Mouse (Mus musculus) limb, embryonic 12.5 days (tissue): Measurements from ENCODE around the gene Tead1. TPM values are rescaled to one million over a fixed set of nuclear protein-coding genes. Genes with fewer than 3 reads are reported as not detected.
A peak's percentile ranks its signal among the peaks of the same experiment; 100 is the strongest.

Experiments used
- ATAC-seq: fragments of 200-750 bp; cut with Nextera tagmentation; 2 replicates; pipeline ENCODE4 v1.8.0; 2017; ENCODE audit warnings: low read depth, moderate TSS enrichment; ENCODE audit not compliant: insufficient number of reproducible peaks, insufficient read depth, low FRiP score, low TSS enrichment
- H3K27ac ChIP-seq: fragments of 300-500 bp; sonication (generic); 2 replicates; pipeline ENCODE4 v1.5.1; 2016; ENCODE audit warnings: mild to moderate bottlenecking, moderate library complexity
- H3K27me3 ChIP-seq: fragments of 300-500 bp; sonication (generic); 2 replicates; pipeline ENCODE4 v1.6.1; 2016; ENCODE audit warnings: mild to moderate bottlenecking, moderate library complexity
- H3K36me3 ChIP-seq: fragments of 300-500 bp; sonication (generic); 2 replicates; pipeline ENCODE4 v1.6.1; 2016; ENCODE audit warnings: mild to moderate bottlenecking, moderate library complexity
- H3K4me1 ChIP-seq: fragments of 300-500 bp; sonication (generic); replicated peaks from 2 replicates; pipeline ENCODE4 v1.6.1; 2016
- H3K4me2 ChIP-seq: fragments of 300-500 bp; sonication (generic); 2 replicates; pipeline ENCODE4 v1.6.1; 2016; ENCODE audit warnings: mild to moderate bottlenecking, moderate library complexity
- H3K4me3 ChIP-seq: fragments of 300-500 bp; sonication (generic); replicated peaks from 2 replicates; pipeline ENCODE4 v1.5.1; 2016; ENCODE audit warnings: mild to moderate bottlenecking
- H3K9ac ChIP-seq: fragments of 300-500 bp; sonication (generic); replicated peaks from 2 replicates; pipeline ENCODE4 v1.6.1; 2016; ENCODE audit warnings: mild to moderate bottlenecking, moderate library complexity
- H3K9me3 ChIP-seq: fragments of 300-500 bp; sonication (generic); 2 replicates; pipeline ENCODE4 v1.6.1; 2016; ENCODE audit warnings: mild to moderate bottlenecking, moderate library complexity
- WGBS: fragments of 180-500 bp; shearing (Covaris S2); methylation state at CpG from one replicate; pipeline ENCODE4 v1.1.7; 2016; 5-methylcytosine and 5-hydroxymethylcytosine counted together
- polyA plus RNA-seq: library from polyadenylated mRNA; unstranded; fragments of >200 nt; fragmentation: Nextera tagmentation; extraction: Ambion mirVana; gene quantifications from 2 replicates; pipeline ENCODE4 v1.2.1, GENCODE M21; 2016

Gene Tead1
- polyA plus RNA-seq, 1 experiment from 2014 or later = 43.6 TPM

DNA sequence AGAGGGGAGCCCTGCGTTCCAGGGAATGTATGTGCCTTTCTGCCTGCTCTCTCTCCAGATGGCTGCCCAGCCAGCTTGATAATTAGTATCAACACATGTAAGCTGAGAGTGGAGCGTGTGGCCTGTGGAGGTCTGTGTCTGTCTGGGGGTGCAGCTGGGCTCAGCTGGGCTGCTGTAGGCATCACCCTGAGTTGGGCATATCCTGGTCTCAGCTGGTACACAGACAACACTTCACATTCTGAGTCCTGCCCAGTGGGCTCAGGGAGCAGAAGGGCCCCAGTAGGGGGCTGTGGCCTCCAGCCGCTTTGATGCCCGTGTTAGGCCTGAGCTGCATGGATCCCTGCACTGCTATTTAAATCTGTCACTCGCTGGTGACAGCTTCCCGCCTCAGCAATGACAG, 100.5 kb downstream of the Tead1 start:
- peaks cover 48% of the 10 kb centered on the region for H3K4me1 ChIP-seq
- 17% methylated on average over 6 of the region's 6 CpGs for WGBS

DNA sequence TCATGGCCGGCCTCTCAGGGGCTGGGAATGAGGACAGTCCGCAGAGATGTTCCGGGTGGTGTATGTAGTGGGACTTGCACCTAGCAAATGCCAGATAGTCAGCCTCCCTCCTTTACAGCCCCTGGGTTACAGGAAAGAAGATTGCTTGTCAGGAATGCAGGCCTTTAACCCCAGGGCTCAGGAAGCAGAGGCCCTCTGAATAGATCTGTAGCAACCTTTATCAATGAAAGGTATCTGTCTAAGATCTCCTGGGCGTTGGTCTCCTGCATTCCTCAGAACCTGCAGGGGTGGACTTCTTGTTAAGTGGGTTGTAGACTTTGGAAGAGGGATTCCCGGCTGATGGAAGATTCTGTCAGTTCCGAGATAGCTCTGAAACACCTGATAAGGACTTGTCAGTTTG, 101.8 kb downstream of the Tead1 start:
- H3K4me1 ChIP-seq = peaks cover 46% of the 10 kb centered on the region
- 77% methylated on average over 6 of the region's 6 CpGs for WGBS

More for the DNA sequence above, 100.5 kb downstream of the Tead1 start:
- no peak overlapping the region; the same call in 1 of the 2 replicates for H3K9ac ChIP-seq
- no peaks in the 10 kb centered on the region for H3K9me3 ChIP-seq
- H3K27ac ChIP-seq = peak overlapping the region; percentile 24; the same call in 1 of the 2 replicates
- H3K4me2 ChIP-seq = no peak overlapping the region
- ATAC-seq = peak; percentile 64; the same call in 1 of the 2 replicates
- H3K4me3 ChIP-seq = no peak overlapping the region
- no peaks in the 10 kb centered on the region; the same call in 1 of the 2 replicates for H3K36me3 ChIP-seq
- H3K27me3 ChIP-seq = no peaks in the 10 kb centered on the region

DNA sequence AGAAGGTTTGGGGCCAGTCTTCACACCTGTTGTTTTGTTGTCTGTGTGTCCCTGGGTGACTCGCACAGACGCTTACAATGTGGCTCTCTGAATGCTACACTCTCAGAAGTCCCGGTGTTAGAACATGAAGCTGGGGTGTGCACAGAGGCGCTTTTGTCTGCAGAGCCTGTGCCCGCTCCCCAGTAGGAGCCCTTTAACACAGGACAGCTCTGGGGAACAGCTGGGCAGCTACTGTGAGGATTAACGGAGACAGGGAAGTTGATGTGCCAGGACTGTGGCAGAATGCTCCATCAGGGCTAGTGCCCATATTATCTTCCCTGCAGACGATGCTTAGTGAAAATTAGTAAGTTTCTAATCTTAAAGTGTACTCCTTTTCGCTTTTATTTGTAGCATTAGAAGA, 102.9 kb downstream of the Tead1 start:
- Histone ChIP-seq H3K9ac (no peak overlapping the region), H3K36me3 (no peaks in the 10 kb centered on the region; the same call in 1 of the 2 replicates), H3K4me3 (no peak overlapping the region), H3K27me3 (no peaks in the 10 kb centered on the region), H3K4me1 (peaks cover 46% of the 10 kb centered on the region), H3K27ac (no peak overlapping the region; the same call in 1 of the 2 replicates), H3K9me3 (no peaks in the 10 kb centered on the region), H3K4me2 (no peak overlapping the region)
- WGBS = 71% methylated on average over 8 of the region's 8 CpGs
- ATAC-seq = no peak

More for the DNA sequence above, 101.8 kb downstream of the Tead1 start:
- Histone ChIP-seq H3K9ac (no peak overlapping the region), H3K27ac (no peak overlapping the region), H3K27me3 (no peaks in the 10 kb centered on the region), H3K9me3 (no peaks in the 10 kb centered on the region), H3K4me2 (no peak overlapping the region), H3K36me3 (no peaks in the 10 kb centered on the region; the same call in 1 of the 2 replicates), H3K4me3 (no peak overlapping the region)
- no peak for ATAC-seq

DNA sequence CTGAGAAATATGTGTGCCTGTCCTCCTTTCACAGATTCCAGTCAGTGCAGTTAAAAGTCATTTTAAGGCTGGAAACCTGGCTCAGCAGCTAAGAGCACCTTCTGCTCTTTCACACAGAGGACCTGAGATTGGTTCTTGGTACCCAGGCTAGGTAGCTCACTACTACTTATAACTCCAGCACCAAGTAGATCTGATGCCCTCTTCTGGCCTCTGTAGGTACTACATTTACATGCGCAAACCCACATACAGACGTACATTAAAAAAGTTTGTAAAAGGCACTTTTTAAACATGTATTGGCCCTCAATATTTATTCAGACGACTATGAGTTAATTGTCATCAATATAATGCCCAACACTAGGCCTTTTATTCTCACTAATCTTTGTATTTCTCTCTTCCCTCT, 105.2 kb downstream of the Tead1 start:
- Histone ChIP-seq H3K27me3 (no peaks in the 10 kb centered on the region), H3K36me3 (no peaks in the 10 kb centered on the region; the same call in 1 of the 2 replicates), H3K4me1 (peaks cover 55% of the 10 kb centered on the region), H3K4me2 (no peak overlapping the region), H3K9ac (no peak overlapping the region), H3K4me3 (no peak overlapping the region), H3K27ac (no peak overlapping the region), H3K9me3 (no peaks in the 10 kb centered on the region)
- no peak for ATAC-seq
- 89% methylated on average over 3 of the region's 3 CpGs for WGBS

DNA sequence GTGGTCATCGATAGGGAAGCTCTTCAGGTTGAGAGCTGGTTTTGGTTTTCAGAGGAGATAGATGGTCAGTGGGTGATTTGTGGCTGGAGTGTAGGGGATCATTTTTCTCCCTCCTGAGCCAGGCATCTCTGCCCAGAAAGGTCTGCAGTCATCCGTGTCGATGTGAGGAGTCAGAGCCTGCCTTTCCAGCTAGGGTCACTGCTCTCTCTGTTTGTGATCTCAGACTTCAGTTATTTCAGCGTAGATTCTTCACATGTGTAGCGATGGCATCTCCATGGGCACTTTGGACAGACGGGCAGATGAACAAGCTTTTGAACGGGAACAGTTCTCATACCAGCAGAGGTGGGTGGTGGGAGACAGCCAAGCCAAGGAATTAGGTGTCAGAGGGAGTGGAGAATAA, 106.2 kb downstream of the Tead1 start:
- H3K9ac ChIP-seq = no peak overlapping the region
- ATAC-seq = no peak
- H3K4me2 ChIP-seq = no peak overlapping the region
- no peaks in the 10 kb centered on the region for H3K27me3 ChIP-seq
- H3K4me1 ChIP-seq = peaks cover 55% of the 10 kb centered on the region
- 77% methylated on average over 7 of the region's 7 CpGs for WGBS
- no peak overlapping the region for H3K27ac ChIP-seq
- no peaks in the 10 kb centered on the region; the same call in 1 of the 2 replicates for H3K36me3 ChIP-seq
- H3K9me3 ChIP-seq = no peaks in the 10 kb centered on the region
- no peak overlapping the region for H3K4me3 ChIP-seq

DNA sequence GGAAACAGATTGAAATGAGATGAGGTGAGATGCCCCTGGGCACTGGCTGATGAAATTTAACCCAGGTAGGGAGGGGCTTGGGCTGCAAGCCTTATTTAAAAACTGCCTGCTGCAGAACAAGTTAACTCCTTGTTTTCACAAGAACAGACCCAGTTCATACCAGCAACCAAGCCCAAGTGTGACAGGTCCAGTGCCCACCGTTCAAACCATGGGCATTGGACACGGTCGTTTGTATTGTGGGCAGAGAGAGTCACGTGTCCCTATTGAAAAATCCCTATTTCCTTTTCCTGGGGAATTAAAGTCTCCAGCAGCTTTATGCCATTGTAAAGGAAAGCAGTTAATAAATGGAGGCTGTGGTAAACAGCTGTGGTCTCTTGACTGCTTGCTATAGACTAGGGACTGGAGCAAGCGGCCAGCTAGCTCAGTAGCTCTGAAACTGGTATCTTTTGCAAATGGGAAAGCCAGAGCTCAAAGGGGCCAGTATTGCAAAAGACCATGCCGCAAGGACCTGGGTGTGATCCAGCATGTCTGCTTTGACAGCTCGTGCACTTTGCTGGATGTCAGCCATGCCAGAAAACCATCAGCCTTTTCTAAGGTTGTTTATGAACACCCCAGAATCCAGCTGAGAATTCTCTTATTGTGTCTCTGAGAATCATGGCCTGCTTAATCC, 107.6 kb downstream of the Tead1 start:
- H3K27me3 ChIP-seq = no peaks in the 10 kb centered on the region
- 0 out of 2 replicates have a peak, but pooled peaks have one; percentile 32 for ATAC-seq
- H3K27ac ChIP-seq = peak overlapping the region; percentile 73
- no peaks in the 10 kb centered on the region for H3K9me3 ChIP-seq
- H3K9ac ChIP-seq = no peak overlapping the region
- H3K4me3 ChIP-seq = no peak overlapping the region
- peaks cover 58% of the 10 kb centered on the region for H3K4me1 ChIP-seq
- H3K4me2 ChIP-seq = peak overlapping the region; percentile 35
- 24% methylated on average over 7 of the region's 7 CpGs for WGBS
- no peaks in the 10 kb centered on the region; the same call in 1 of the 2 replicates for H3K36me3 ChIP-seq

DNA sequence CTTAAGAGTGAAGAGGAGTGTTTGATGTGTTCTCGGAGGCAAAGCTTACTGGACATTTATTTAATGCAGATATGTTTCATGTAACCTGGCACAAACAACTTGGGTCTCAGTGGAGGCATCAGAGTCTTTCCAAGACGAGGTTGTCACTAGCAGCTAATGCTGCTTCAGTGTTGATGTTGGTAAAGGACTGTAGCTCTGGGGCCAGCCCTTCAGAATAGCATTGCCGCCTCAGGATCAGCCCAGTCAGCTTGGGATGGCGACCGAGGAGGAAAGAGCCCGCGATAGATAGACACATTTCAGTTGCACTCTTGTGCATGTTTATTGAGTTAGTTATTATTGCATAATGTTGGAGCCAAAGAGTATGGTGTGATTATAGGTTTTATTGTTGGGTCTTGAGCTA, 108.2 kb downstream of the Tead1 start:
- Histone ChIP-seq H3K4me2 (peak overlapping the region; percentile 35; the same call in 1 of the 2 replicates), H3K9ac (no peak overlapping the region), H3K27ac (peak overlapping the region; percentile 73; the same call in 1 of the 2 replicates), H3K4me3 (no peak overlapping the region), H3K9me3 (no peaks in the 10 kb centered on the region), H3K4me1 (peaks cover 59% of the 10 kb centered on the region), H3K27me3 (no peaks in the 10 kb centered on the region), H3K36me3 (no peaks in the 10 kb centered on the region; the same call in 1 of the 2 replicates)
- no peak for ATAC-seq
- 64% methylated on average over 7 of the region's 7 CpGs for WGBS

DNA sequence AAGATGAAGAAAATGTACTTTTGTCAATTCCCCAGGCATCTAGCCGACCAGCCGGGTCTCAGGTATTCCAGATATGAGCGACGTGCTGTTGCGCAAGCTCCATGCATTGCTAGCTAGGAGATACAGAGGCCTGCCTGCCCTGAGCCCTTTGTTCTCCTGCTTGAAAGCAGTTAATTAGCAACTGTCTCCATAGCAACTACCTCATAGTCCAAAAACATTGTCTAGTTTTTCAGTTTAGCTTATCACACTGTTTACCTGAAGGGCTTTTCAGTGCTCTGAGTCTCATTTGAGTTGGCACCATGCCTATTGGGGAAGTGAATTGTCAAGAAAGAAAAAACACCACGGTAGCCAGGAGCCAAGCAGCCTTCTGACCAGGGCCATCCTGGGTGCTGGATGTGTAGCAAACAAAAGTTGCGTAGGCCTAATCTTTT, 109.2 kb downstream of the Tead1 start:
- Histone ChIP-seq H3K36me3 (no peaks in the 10 kb centered on the region; the same call in 1 of the 2 replicates), H3K4me2 (no peak overlapping the region), H3K9ac (no peak overlapping the region), H3K27ac (peak overlapping the region; percentile 75), H3K9me3 (no peaks in the 10 kb centered on the region), H3K4me3 (no peak overlapping the region), H3K27me3 (no peaks in the 10 kb centered on the region), H3K4me1 (peaks cover 69% of the 10 kb centered on the region)
- WGBS = 46% methylated on average over 7 of the region's 7 CpGs
- no peak for ATAC-seq

DNA sequence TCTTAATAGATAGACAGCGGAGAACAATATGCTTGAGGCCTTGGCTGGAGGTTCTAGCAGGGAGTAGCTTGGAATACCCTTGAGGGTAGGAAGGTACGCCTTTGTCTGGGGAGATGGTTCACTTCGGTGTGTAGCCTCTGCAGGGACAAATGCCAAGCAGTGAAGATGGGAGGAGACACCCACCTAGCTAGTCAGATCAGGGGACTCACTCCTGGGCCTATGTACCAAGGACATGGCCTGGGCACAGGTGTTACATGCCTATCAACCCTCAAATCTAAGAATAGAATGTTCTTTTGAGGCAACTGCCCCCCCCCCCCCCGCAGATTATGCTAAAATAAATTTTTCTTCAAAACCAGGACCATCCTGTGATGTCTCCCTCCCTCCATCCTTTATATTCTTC, 110.6 kb downstream of the Tead1 start:
- Histone ChIP-seq H3K27ac (peak overlapping the region; percentile 13), H3K4me2 (no peak overlapping the region), H3K4me1 (peaks cover 83% of the 10 kb centered on the region), H3K9ac (no peak overlapping the region), H3K9me3 (no peaks in the 10 kb centered on the region), H3K36me3 (no peaks in the 10 kb centered on the region), H3K4me3 (no peak overlapping the region), H3K27me3 (no peaks in the 10 kb centered on the region; the same call in 1 of the 2 replicates)
- 82% methylated on average over 4 of the region's 4 CpGs for WGBS
- ATAC-seq = no peak

DNA sequence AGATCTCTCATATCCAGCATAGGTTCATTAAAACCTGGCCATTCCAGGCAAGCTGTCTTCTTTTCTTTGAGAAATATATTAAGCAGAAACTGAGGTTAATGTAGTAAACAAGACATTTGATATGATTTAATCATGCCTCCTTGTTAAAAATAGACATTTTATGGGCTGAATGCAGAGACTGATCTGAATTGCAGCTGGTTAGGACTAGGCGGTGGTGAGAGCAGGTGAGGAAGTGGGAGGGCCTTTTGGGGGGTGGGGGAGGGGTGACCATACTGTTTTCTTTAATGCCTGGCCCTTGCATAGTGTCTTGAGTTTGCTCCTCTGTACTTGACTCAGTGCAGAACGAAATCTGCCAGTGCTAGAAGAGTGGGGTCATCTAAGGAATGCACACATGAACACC, 111.2 kb downstream of the Tead1 start:
- WGBS = 22% methylated on average over 2 of the region's 2 CpGs
- H3K27me3 ChIP-seq = no peaks in the 10 kb centered on the region; the same call in 1 of the 2 replicates

DNA sequence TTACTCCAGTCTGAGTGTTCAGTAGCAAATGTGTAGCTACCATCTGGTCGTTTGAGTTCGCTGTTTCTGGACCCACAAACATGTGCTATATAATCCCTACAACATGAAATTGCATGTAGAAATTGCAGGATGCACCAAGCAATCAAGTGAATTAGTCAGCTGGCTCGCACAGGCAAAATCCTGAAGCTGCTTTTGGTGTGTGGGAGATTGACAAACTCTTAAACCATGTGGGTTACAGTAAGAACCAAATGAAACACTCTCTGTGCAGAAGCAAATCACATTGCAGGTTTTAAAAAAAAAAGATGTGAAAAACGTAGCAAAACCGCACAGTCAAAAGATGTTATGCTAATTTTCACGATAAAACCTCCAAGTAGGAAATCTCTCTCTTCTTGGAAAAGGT, 113.6 kb downstream of the Tead1 start:
- H3K4me1 ChIP-seq = peaks cover 82% of the 10 kb centered on the region
- H3K27ac ChIP-seq = no peak overlapping the region
- no peak overlapping the region for H3K4me3 ChIP-seq
- no peak overlapping the region for H3K9ac ChIP-seq
- no peak overlapping the region for H3K4me2 ChIP-seq
- H3K36me3 ChIP-seq = no peaks in the 10 kb centered on the region
- WGBS = 79% methylated on average over 6 of the region's 6 CpGs
- H3K9me3 ChIP-seq = no peaks in the 10 kb centered on the region
- H3K27me3 ChIP-seq = no peaks in the 10 kb centered on the region; the same call in 1 of the 2 replicates
- no peak for ATAC-seq

More for the DNA sequence above, 111.2 kb downstream of the Tead1 start:
- H3K4me2 ChIP-seq = no peak overlapping the region
- peak; percentile 44; the same call in 1 of the 2 replicates for ATAC-seq
- no peaks in the 10 kb centered on the region for H3K36me3 ChIP-seq
- H3K27ac ChIP-seq = peak overlapping the region; percentile 36
- H3K4me3 ChIP-seq = no peak overlapping the region
- no peaks in the 10 kb centered on the region for H3K9me3 ChIP-seq
- peaks cover 86% of the 10 kb centered on the region for H3K4me1 ChIP-seq
- no peak overlapping the region for H3K9ac ChIP-seq
